Mouse (Mus musculus): Measurements from ENCODE around the gene Olfr776. TPM values are rescaled to one million over a fixed set of nuclear protein-coding genes. Genes with fewer than 3 reads are reported as not detected.
"Not testable (repeated sequence)": the region's sequence is repeated elsewhere in the genome, so short reads cannot be mapped to it uniquely, and the experiment has no call there.

Gene Olfr776
- polyA plus RNA-seq (2012; rRNA removed) (not detected in 2 replicates), polyA plus RNA-seq (2014; fragmentation: Nextera tagmentation; extraction: Ambion mirVana) (not detected in 2 replicates)

- Histone ChIP-seq H3K9ac (replicated peaks) (no peak within 1 kb of the TSS), H3K4me2 (ENCODE audit: low read depth) (no peak within 1 kb of the TSS), H3K27me3 (ENCODE audit: control insufficient read depth, insufficient read depth, low read length) (no peaks in the 10 kb centered on the region), H3K9me3 (ENCODE audit: control insufficient read depth, low read length) (no peaks in the 10 kb centered on the region), H3K4me1 (replicated peaks; ENCODE audit: control insufficient read depth in 2 of 2, insufficient read depth in 2 of 2, low read length in 1 of 2) (no peaks in the 10 kb centered on the region), H3K36me3 (replicated peaks; ENCODE audit: control insufficient read depth, insufficient read depth, low read depth) (no peaks in the 10 kb centered on the region), H3K27ac (no peak within 1 kb of the TSS), H3K4me3 (ENCODE audit: insufficient read depth in 1 of 2, low read depth in 2 of 2, low read length in 2 of 2) (no peak within 1 kb of the TSS)
- TF ChIP-seq EP300 (IDR thresholded peaks at IDR 0.05; ENCODE audit: low read depth) = no peak
- TF ChIP-seq CTCF (IDR thresholded peaks at IDR 0.05; ENCODE audit: low read depth) = no peak
- DNase-seq (ENCODE audit: low read depth in 3 of 3, low spot score in 3 of 3) = no peak
- ATAC-seq (ENCODE audit: insufficient read depth) = no peak
These were observed at the start of gene Olfr776 for GRCm38 (mm10) chr10:129258827-129259226. Olfr776 (plus strand) TSS chr10:129259127.

- no peak for DNase-seq (ENCODE audit: low read depth in 3 of 3, low spot score in 3 of 3)
- no peak for ATAC-seq (ENCODE audit: insufficient read depth)
- H3K27me3 ChIP-seq (ENCODE audit: control insufficient read depth, insufficient read depth, low read length) = no peaks in the 10 kb centered on the region
- no peaks in the 10 kb centered on the region for H3K9me3 ChIP-seq (ENCODE audit: control insufficient read depth, low read length)
- no peak overlapping the region for H3K4me3 ChIP-seq (ENCODE audit: insufficient read depth in 1 of 2, low read depth in 2 of 2, low read length in 2 of 2)
- H3K27ac ChIP-seq = no peak overlapping the region
- H3K36me3 ChIP-seq (replicated peaks; ENCODE audit: control insufficient read depth, insufficient read depth, low read depth) = no peaks in the 10 kb centered on the region
- no peaks in the 10 kb centered on the region for H3K4me1 ChIP-seq (replicated peaks; ENCODE audit: control insufficient read depth in 2 of 2, insufficient read depth in 2 of 2, low read length in 1 of 2)
- TF ChIP-seq EP300 (IDR thresholded peaks at IDR 0.05; ENCODE audit: low read depth) (no peak), CTCF (IDR thresholded peaks at IDR 0.05; ENCODE audit: low read depth) (no peak)
- H3K9ac ChIP-seq (replicated peaks) = no peak overlapping the region
- H3K4me2 ChIP-seq (ENCODE audit: low read depth) = no peak overlapping the region
- WGBS (ENCODE audit: insufficient replicate concordance) = 46% methylated on average over 1 of the region's 1 CpGs
These were observed 28.2 kb upstream of the Olfr776 start for GRCm38 (mm10) chr10:129230737-129231136.

GRCm38 (mm10) chr10:129235904-129236303, 23.0 kb upstream of the Olfr776 start, which contains the start of gene Olfr774:
Olfr774 (plus strand) TSS chr10:129236204.
- H3K4me1 ChIP-seq (replicated peaks; ENCODE audit: control insufficient read depth in 2 of 2, insufficient read depth in 2 of 2, low read length in 1 of 2) = no peaks in the 10 kb centered on the region
- H3K27me3 ChIP-seq (ENCODE audit: control insufficient read depth, insufficient read depth, low read length) = no peaks in the 10 kb centered on the region
- no peak within 1 kb of the TSS for H3K27ac ChIP-seq
- 44% methylated on average over 2 of the region's 2 CpGs for WGBS (ENCODE audit: insufficient replicate concordance)
- no peak for ATAC-seq (ENCODE audit: insufficient read depth)
- no peaks in the 10 kb centered on the region for H3K36me3 ChIP-seq (replicated peaks; ENCODE audit: control insufficient read depth, insufficient read depth, low read depth)
- H3K9me3 ChIP-seq (ENCODE audit: control insufficient read depth, low read length) = no peaks in the 10 kb centered on the region
- no peak within 1 kb of the TSS for H3K4me2 ChIP-seq (ENCODE audit: low read depth)
- TF ChIP-seq EP300 (IDR thresholded peaks at IDR 0.05; ENCODE audit: low read depth) (no peak), CTCF (IDR thresholded peaks at IDR 0.05; ENCODE audit: low read depth) (no peak)
- no peak within 1 kb of the TSS for H3K4me3 ChIP-seq (ENCODE audit: insufficient read depth in 1 of 2, low read depth in 2 of 2, low read length in 2 of 2)
- no peak within 1 kb of the TSS for H3K9ac ChIP-seq (replicated peaks)
- DNase-seq (ENCODE audit: low read depth in 3 of 3, low spot score in 3 of 3) = no peak

- WGBS (ENCODE audit: insufficient replicate concordance) = 48% methylated on average over 3 of the region's 3 CpGs
- Histone ChIP-seq H3K4me2 (ENCODE audit: low read depth) (no peak within 1 kb of the TSS), H3K27ac (no peak within 1 kb of the TSS), H3K9ac (replicated peaks) (no peak within 1 kb of the TSS), H3K4me3 (ENCODE audit: insufficient read depth in 1 of 2, low read depth in 2 of 2, low read length in 2 of 2) (no peak within 1 kb of the TSS), H3K9me3 (ENCODE audit: control insufficient read depth, low read length) (no peaks in the 10 kb centered on the region), H3K36me3 (replicated peaks; ENCODE audit: control insufficient read depth, insufficient read depth, low read depth) (no peaks in the 10 kb centered on the region), H3K27me3 (ENCODE audit: control insufficient read depth, insufficient read depth, low read length) (no peaks in the 10 kb centered on the region), H3K4me1 (replicated peaks; ENCODE audit: control insufficient read depth in 2 of 2, insufficient read depth in 2 of 2, low read length in 1 of 2) (no peaks in the 10 kb centered on the region)
- DNase-seq (ENCODE audit: low read depth in 3 of 3, low spot score in 3 of 3) = no peak
- ATAC-seq (ENCODE audit: insufficient read depth) = no peak
- TF ChIP-seq CTCF (IDR thresholded peaks at IDR 0.05; ENCODE audit: low read depth) (no peak), EP300 (IDR thresholded peaks at IDR 0.05; ENCODE audit: low read depth) (no peak)
These were observed 10.8 kb upstream of the Olfr776 start, which contains the start of gene Olfr775 for GRCm38 (mm10) chr10:129248112-129248511. Olfr775 (plus strand) TSS chr10:129248412.

GRCm38 (mm10) chr10:129271081-129271535, 12.2 kb downstream of the Olfr776 start, which contains the start of gene Olfr777:
Olfr777 (minus strand) TSS chr10:129271485.
- Histone ChIP-seq H3K9me3 (ENCODE audit: control insufficient read depth, low read length) (no peaks in the 10 kb centered on the region), H3K9ac (replicated peaks) (no peak within 1 kb of the TSS), H3K4me1 (replicated peaks; ENCODE audit: control insufficient read depth in 2 of 2, insufficient read depth in 2 of 2, low read length in 1 of 2) (no peaks in the 10 kb centered on the region), H3K27ac (no peak within 1 kb of the TSS), H3K36me3 (replicated peaks; ENCODE audit: control insufficient read depth, insufficient read depth, low read depth) (no peaks in the 10 kb centered on the region), H3K27me3 (ENCODE audit: control insufficient read depth, insufficient read depth, low read length) (no peaks in the 10 kb centered on the region), H3K4me3 (ENCODE audit: insufficient read depth in 1 of 2, low read depth in 2 of 2, low read length in 2 of 2) (no peak within 1 kb of the TSS), H3K4me2 (ENCODE audit: low read depth) (no peak within 1 kb of the TSS)
- TF ChIP-seq CTCF (IDR thresholded peaks at IDR 0.05; ENCODE audit: low read depth) (no peak), EP300 (IDR thresholded peaks at IDR 0.05; ENCODE audit: low read depth) (no peak)
- no peak for ATAC-seq (ENCODE audit: insufficient read depth)
- no peak for DNase-seq (ENCODE audit: low read depth in 3 of 3, low spot score in 3 of 3)
- 68% methylated on average over 2 of the region's 2 CpGs for WGBS (ENCODE audit: insufficient replicate concordance)

GRCm38 (mm10) chr10:129312973-129313372, 54.0 kb downstream of the Olfr776 start:
- not testable (repeated sequence) for H3K27ac ChIP-seq; H3K9ac ChIP-seq (replicated peaks); H3K4me1 ChIP-seq (replicated peaks; ENCODE audit: control insufficient read depth in 2 of 2, insufficient read depth in 2 of 2, low read length in 1 of 2); DNase-seq (ENCODE audit: low read depth in 3 of 3, low spot score in 3 of 3); H3K4me3 ChIP-seq (ENCODE audit: insufficient read depth in 1 of 2, low read depth in 2 of 2, low read length in 2 of 2); H3K9me3 ChIP-seq (ENCODE audit: control insufficient read depth, low read length); H3K27me3 ChIP-seq (ENCODE audit: control insufficient read depth, insufficient read depth, low read length); H3K4me2 ChIP-seq (ENCODE audit: low read depth); H3K36me3 ChIP-seq (replicated peaks; ENCODE audit: control insufficient read depth, insufficient read depth, low read depth); ATAC-seq (ENCODE audit: insufficient read depth)
- WGBS (ENCODE audit: insufficient replicate concordance) = 29% methylated on average over 1 of the region's 1 CpGs

- H3K27me3 ChIP-seq (ENCODE audit: control insufficient read depth, insufficient read depth, low read length); H3K4me3 ChIP-seq (ENCODE audit: insufficient read depth in 1 of 2, low read depth in 2 of 2, low read length in 2 of 2); DNase-seq (ENCODE audit: low read depth in 3 of 3, low spot score in 3 of 3); H3K4me1 ChIP-seq (replicated peaks; ENCODE audit: control insufficient read depth in 2 of 2, insufficient read depth in 2 of 2, low read length in 1 of 2); H3K27ac ChIP-seq; H3K9me3 ChIP-seq (ENCODE audit: control insufficient read depth, low read length); ATAC-seq (ENCODE audit: insufficient read depth); H3K4me2 ChIP-seq (ENCODE audit: low read depth); H3K9ac ChIP-seq (replicated peaks); H3K36me3 ChIP-seq (replicated peaks; ENCODE audit: control insufficient read depth, insufficient read depth, low read depth): not testable (repeated sequence)
- no CpG with 5 or more reads among the region's 1 CpGs for WGBS (ENCODE audit: insufficient replicate concordance)
These were observed 54.6 kb downstream of the Olfr776 start for GRCm38 (mm10) chr10:129313521-129313920.
